Mouse (Mus musculus) neural tube, embryonic 14.5 days (tissue): ENCODE measurements around the gene Dstn. TPM values are rescaled to one million over a fixed set of nuclear protein-coding genes. Genes with fewer than 3 reads are reported as not detected.

Source experiments
- ATAC-seq: fragments of 200-750 bp; cut with Nextera tagmentation; 2 replicates; pipeline ENCODE4 v1.8.0; 2017; ENCODE audit warnings: low read depth, mild to moderate bottlenecking, moderate TSS enrichment, moderate library complexity
- H3K27ac ChIP-seq: fragments of 300-500 bp; sonication (generic); 2 replicates; pipeline ENCODE4 v1.5.1; 2014; ENCODE audit warnings: low read depth, mild to moderate bottlenecking, control low read depth, low read length, moderate library complexity, mixed read lengths
- H3K27me3 ChIP-seq: fragments of 300-500 bp; sonication (generic); 2 replicates; pipeline ENCODE4 v1.6.1; 2014; ENCODE audit warnings: low read length; ENCODE audit not compliant: control insufficient read depth, insufficient read depth
- H3K36me3 ChIP-seq: fragments of 300-500 bp; sonication (generic); 2 replicates; pipeline ENCODE4 v1.6.1; 2014; ENCODE audit warnings: low read length, mixed read lengths; ENCODE audit not compliant: control insufficient read depth, insufficient read depth
- H3K4me1 ChIP-seq: fragments of 300-500 bp; sonication (generic); 2 replicates; pipeline ENCODE4 v1.6.1; 2014; ENCODE audit warnings: low read length; ENCODE audit not compliant: control insufficient read depth, insufficient read depth
- H3K4me2 ChIP-seq: fragments of 300-500 bp; sonication (generic); 2 replicates; pipeline ENCODE4 v1.6.1; 2014; ENCODE audit warnings: mild to moderate bottlenecking, low read depth, low read length, control low read depth
- H3K4me3 ChIP-seq: fragments of 300-500 bp; sonication (generic); 2 replicates; pipeline ENCODE4 v1.5.1; 2014; ENCODE audit warnings: low read depth, low read length, control low read depth, mixed read lengths
- H3K9ac ChIP-seq: fragments of 300-500 bp; sonication (generic); replicated peaks from 2 replicates; pipeline ENCODE4 v1.6.1; 2014; ENCODE audit warnings: low read depth, mild to moderate bottlenecking, control low read depth, low read length, mixed read lengths
- H3K9me3 ChIP-seq: fragments of 300-500 bp; sonication (generic); 2 replicates; pipeline ENCODE4 v1.6.1; 2016; ENCODE audit warnings: low read length; ENCODE audit not compliant: control insufficient read depth
- WGBS: fragments of 180-500 bp; shearing (Covaris S2); extraction: QIAGEN DNeasy Blood & Tissue Kit; methylation state at CpG from one replicate; pipeline ENCODE4 v1.1.7; 2014; 5-methylcytosine and 5-hydroxymethylcytosine counted together
- polyA plus RNA-seq: library from polyadenylated mRNA; unstranded; fragments of >200 nt; fragmentation: Nextera tagmentation; extraction: Ambion mirVana; gene quantifications from 2 replicates; pipeline ENCODE4 v1.2.1, GENCODE M21; 2014

Dstn gene
- polyA plus RNA-seq, 1 experiment from 2014 or later: 452 TPM

GRCm38 (mm10) chr2:143932340-143932873, 17.3 kb downstream of the Dstn start:
- no peak overlapping the region for H3K27ac ChIP-seq
- no peak overlapping the region for H3K9ac ChIP-seq
- ATAC-seq: 0 out of 2 replicates have a peak, but pooled peaks have one; percentile 28
- WGBS: 89% methylated on average over 12 of the region's 12 CpGs
- no peak overlapping the region for H3K4me2 ChIP-seq
- no peak overlapping the region for H3K4me3 ChIP-seq
- H3K4me1 ChIP-seq: no peaks in the 10 kb centered on the region
- H3K9me3 ChIP-seq: no peaks in the 10 kb centered on the region
- H3K27me3 ChIP-seq: no peaks in the 10 kb centered on the region
- H3K36me3 ChIP-seq: no peaks in the 10 kb centered on the region

- Histone ChIP-seq H3K9ac (no peak overlapping the region), H3K4me1 (no peaks in the 10 kb centered on the region), H3K4me2 (no peak overlapping the region), H3K27me3 (no peaks in the 10 kb centered on the region), H3K4me3 (no peak overlapping the region), H3K9me3 (no peaks in the 10 kb centered on the region), H3K36me3 (no peaks in the 10 kb centered on the region), H3K27ac (no peak overlapping the region)
- 85% methylated on average over 5 of the region's 5 CpGs for WGBS
- no peak for ATAC-seq
These were observed 18.4 kb downstream of the Dstn start for GRCm38 (mm10) chr2:143933516-143933915.

- 91% methylated on average over 8 of the region's 8 CpGs for WGBS
- Histone ChIP-seq H3K9ac (no peak overlapping the region), H3K4me3 (no peak overlapping the region), H3K9me3 (no peaks in the 10 kb centered on the region), H3K4me1 (no peaks in the 10 kb centered on the region), H3K4me2 (no peak overlapping the region), H3K36me3 (no peaks in the 10 kb centered on the region), H3K27me3 (no peaks in the 10 kb centered on the region), H3K27ac (no peak overlapping the region)
- no peak for ATAC-seq
These were observed 19.3 kb downstream of the Dstn start for GRCm38 (mm10) chr2:143934439-143934838.

DNA sequence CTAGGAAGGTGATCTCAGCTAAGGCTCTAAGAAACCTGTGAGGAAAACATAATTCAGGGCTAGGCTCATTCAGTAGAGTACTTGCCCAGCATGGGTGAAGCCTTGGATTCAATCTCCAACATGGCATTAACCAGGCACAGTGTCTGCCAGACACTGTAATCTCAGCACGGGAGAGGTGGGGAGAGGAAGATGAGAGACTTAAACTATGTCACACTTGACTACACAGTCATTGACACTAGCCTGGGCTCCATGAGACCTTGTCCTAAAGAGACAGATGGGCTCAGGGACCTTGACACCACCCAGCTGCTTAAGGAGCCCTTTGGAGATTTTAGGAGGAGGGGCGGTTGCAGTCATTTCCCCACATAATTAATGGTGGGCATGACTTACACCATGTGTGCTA, 22.7 kb downstream of the Dstn start:
- H3K27me3 ChIP-seq: no peaks in the 10 kb centered on the region
- no peak overlapping the region for H3K27ac ChIP-seq
- peaks cover 4% of the 10 kb centered on the region; the same call in 1 of the 2 replicates for H3K36me3 ChIP-seq
- 62% methylated on average over 2 of the region's 2 CpGs for WGBS
- no peaks in the 10 kb centered on the region for H3K9me3 ChIP-seq
- H3K9ac ChIP-seq: no peak overlapping the region
- peak; percentile 21; the same call in 1 of the 2 replicates for ATAC-seq
- no peak overlapping the region for H3K4me2 ChIP-seq
- no peak overlapping the region for H3K4me3 ChIP-seq
- H3K4me1 ChIP-seq: no peaks in the 10 kb centered on the region

DNA sequence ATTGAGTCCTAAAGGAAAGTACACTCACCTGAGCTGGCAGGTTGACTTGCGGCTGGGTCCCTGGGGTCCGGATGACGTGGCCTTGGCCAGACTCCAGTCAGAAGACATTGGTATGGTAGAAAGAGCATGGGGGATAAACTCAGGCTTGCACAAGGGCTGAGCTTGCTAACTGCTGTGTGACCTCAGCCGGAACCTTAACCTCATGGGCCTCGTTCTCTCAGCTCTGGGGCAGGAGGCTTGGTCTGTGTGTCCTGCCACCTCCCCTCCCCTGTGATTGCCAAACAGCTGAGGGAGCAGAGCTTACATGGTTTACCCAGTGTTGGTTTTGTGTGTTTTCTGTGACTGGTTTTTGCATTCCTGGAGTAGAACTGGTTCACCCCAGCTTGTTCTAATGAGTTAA, 25.3 kb downstream of the Dstn start:
- H3K9me3 ChIP-seq: no peaks in the 10 kb centered on the region
- no peaks in the 10 kb centered on the region for H3K4me1 ChIP-seq
- WGBS: 93% methylated on average over 5 of the region's 5 CpGs
- ATAC-seq: no peak
- H3K9ac ChIP-seq: no peak overlapping the region
- H3K36me3 ChIP-seq: peaks cover 18% of the 10 kb centered on the region
- no peak overlapping the region for H3K27ac ChIP-seq
- no peaks in the 10 kb centered on the region for H3K27me3 ChIP-seq
- H3K4me2 ChIP-seq: no peak overlapping the region
- H3K4me3 ChIP-seq: no peak overlapping the region

DNA sequence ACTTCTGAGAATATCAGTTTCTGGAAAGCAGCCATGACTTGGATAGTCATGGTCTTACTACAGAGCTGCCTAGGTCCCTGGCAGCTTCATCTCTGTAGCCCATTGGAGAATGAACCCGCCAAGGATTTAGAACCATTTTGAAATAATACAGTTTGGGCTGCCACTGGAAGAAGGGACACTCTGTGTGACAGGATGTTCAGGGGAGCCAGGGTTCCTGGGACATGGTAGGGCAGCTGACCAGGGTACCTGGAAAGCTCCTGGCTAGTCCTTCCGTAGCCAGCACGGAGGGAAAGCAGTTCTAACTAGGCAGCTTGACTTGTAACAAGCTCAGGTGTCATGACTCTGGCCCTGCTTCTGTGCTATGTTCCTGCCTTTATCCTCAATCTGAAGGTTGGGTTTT, 29.7 kb downstream of the Dstn start:
- Histone ChIP-seq H3K4me3 (no peak overlapping the region), H3K27ac (no peak overlapping the region), H3K9me3 (no peaks in the 10 kb centered on the region), H3K27me3 (no peaks in the 10 kb centered on the region), H3K36me3 (peaks cover 45% of the 10 kb centered on the region), H3K9ac (no peak overlapping the region), H3K4me2 (no peak overlapping the region), H3K4me1 (no peaks in the 10 kb centered on the region)
- WGBS: 96% methylated on average over 3 of the region's 3 CpGs
- no peak for ATAC-seq

DNA sequence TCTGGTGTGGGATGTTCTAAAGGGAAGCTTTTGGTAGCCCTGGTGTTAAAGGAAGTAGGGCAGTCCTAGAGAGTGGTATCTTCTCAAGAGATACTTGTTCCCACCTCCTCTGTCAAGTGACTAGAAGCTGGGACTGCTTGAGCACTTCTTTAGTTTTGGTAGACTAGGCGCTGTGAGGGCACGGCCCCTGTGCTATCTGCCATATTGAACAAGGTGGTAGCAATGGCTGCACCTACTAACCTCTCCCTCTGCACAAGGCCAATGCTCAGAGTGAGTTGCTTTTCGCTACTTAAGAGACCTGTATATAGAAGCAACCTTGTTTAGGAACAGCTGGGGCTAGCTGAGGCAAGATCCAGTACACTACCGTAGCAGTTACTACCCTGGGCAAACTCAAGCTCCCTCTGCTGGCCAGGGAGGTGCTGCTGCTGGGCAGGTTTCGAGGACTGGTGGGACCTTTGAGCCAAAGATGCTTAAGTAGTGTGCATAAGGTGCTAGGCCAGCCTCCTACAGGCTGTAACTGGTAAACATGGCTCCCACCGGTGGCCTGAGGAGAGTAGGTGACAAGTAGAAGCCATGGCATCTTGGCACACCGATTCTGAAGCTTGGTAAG, 30.5 kb downstream of the Dstn start:
- Histone ChIP-seq H3K4me2 (no peak overlapping the region), H3K9me3 (no peaks in the 10 kb centered on the region), H3K27me3 (no peaks in the 10 kb centered on the region), H3K27ac (no peak overlapping the region), H3K4me3 (no peak overlapping the region), H3K9ac (no peak overlapping the region), H3K4me1 (no peaks in the 10 kb centered on the region), H3K36me3 (peaks cover 45% of the 10 kb centered on the region)
- 93% methylated on average over 7 of the region's 7 CpGs for WGBS
- no peak for ATAC-seq

- Histone ChIP-seq H3K4me2 (no peak overlapping the region), H3K4me3 (no peak overlapping the region), H3K9me3 (no peaks in the 10 kb centered on the region), H3K27me3 (no peaks in the 10 kb centered on the region), H3K36me3 (peaks cover 46% of the 10 kb centered on the region), H3K9ac (no peak overlapping the region), H3K27ac (no peak overlapping the region), H3K4me1 (no peaks in the 10 kb centered on the region)
- no peak for ATAC-seq
- 94% methylated on average over 2 of the region's 2 CpGs for WGBS
These were observed 31.3 kb downstream of the Dstn start for GRCm38 (mm10) chr2:143946399-143946798.

GRCm38 (mm10) chr2:143947981-143948380, 32.9 kb downstream of the Dstn start:
- peaks cover 51% of the 10 kb centered on the region for H3K36me3 ChIP-seq
- H3K4me2 ChIP-seq: no peak overlapping the region
- no peak overlapping the region for H3K4me3 ChIP-seq
- 96% methylated on average over 3 of the region's 3 CpGs for WGBS
- no peak for ATAC-seq
- H3K9ac ChIP-seq: no peak overlapping the region
- H3K9me3 ChIP-seq: no peaks in the 10 kb centered on the region
- no peak overlapping the region for H3K27ac ChIP-seq
- H3K4me1 ChIP-seq: no peaks in the 10 kb centered on the region
- no peaks in the 10 kb centered on the region for H3K27me3 ChIP-seq
